Mouse (Mus musculus) ES-Bruce4 (cell line): ENCODE results near the gene Noc2l. TPM values are rescaled to one million over a fixed set of nuclear protein-coding genes. Genes with fewer than 3 reads are reported as not detected.

Experiments
- H3K27ac ChIP-seq: 2 replicates; pipeline ENCODE4 v1.5.1; 2012; ENCODE audit warnings: low read length, inconsistent platforms; ENCODE audit not compliant: insufficient read depth
- H3K27me3 ChIP-seq: 2 replicates; pipeline ENCODE4 v1.6.1; 2012; ENCODE audit warnings: mild to moderate bottlenecking, low read length, inconsistent platforms; ENCODE audit not compliant: control insufficient read depth, poor library complexity, insufficient read depth, severe bottlenecking
- H3K36me3 ChIP-seq: 2 replicates; pipeline ENCODE4 v1.6.1; 2012; ENCODE audit warnings: inconsistent platforms, mild to moderate bottlenecking, low read length, moderate library complexity; ENCODE audit not compliant: control insufficient read depth, poor library complexity, insufficient read depth, severe bottlenecking
- H3K4me1 ChIP-seq: one replicate; pipeline ENCODE4 v1.8.1; 2011; ENCODE audit warnings: low read length; ENCODE audit not compliant: control insufficient read depth, insufficient read depth
- H3K4me3 ChIP-seq: 2 replicates; pipeline ENCODE4 v1.5.1; 2011; ENCODE audit warnings: low read depth, mild to moderate bottlenecking, low read length
- H3K9ac ChIP-seq: 2 replicates; pipeline ENCODE4 v1.6.1; 2012; ENCODE audit warnings: low read depth, mild to moderate bottlenecking, inconsistent platforms; ENCODE audit not compliant: poor library complexity, severe bottlenecking
- H3K9me3 ChIP-seq: replicated peaks from 2 replicates; pipeline ENCODE4 v1.6.1; 2012; ENCODE audit warnings: mild to moderate bottlenecking, low read length, inconsistent platforms; ENCODE audit not compliant: control insufficient read depth, poor library complexity, insufficient read depth, severe bottlenecking
- CTCF ChIP-seq: IDR thresholded peaks from one replicate; pipeline ENCODE4 v1.8.1; 2011; ENCODE audit warnings: low read depth, low read length
- EP300 ChIP-seq: IDR thresholded peaks from 2 replicates; pipeline ENCODE4 v1.6.1; 2011; ENCODE audit warnings: low read depth, low read length; ENCODE audit not compliant: insufficient read depth
- POLR2A ChIP-seq: IDR thresholded peaks from one replicate; pipeline ENCODE4 v1.8.1; 2011; ENCODE audit warnings: low read length; ENCODE audit not compliant: insufficient read depth
- polyA plus RNA-seq: library from polyadenylated mRNA; stranded (reverse); fragments of >200 nt; gene quantifications from 2 replicates; pipeline ENCODE4 v1.2.4, GENCODE M21; 2011; ENCODE audit warnings: low read depth; ENCODE audit not compliant: missing spikeins, insufficient read depth, insufficient read length

Noc2l gene
- 138 and 149 TPM in 2 replicates for polyA plus RNA-seq

GRCm38 (mm10) chr4:156235808-156236533 lies at the start of gene Noc2l:
Noc2l (plus strand) TSS chr4:156236010.
- Histone ChIP-seq H3K4me3 (peak within 1 kb of the TSS; percentile 90), H3K27ac (peak within 1 kb of the TSS; percentile 93), H3K4me1 (no peaks in the 10 kb centered on the region), H3K36me3 (peaks cover 36% of the 10 kb centered on the region), H3K27me3 (no peaks in the 10 kb centered on the region), H3K9me3 (no peaks in the 10 kb centered on the region), H3K9ac (peak within 1 kb of the TSS; percentile 93)
- TF ChIP-seq POLR2A (peak; percentile 22), CTCF (no peak), EP300 (peak; percentile 64; the same call in 1 of the 2 replicates)

DNA sequence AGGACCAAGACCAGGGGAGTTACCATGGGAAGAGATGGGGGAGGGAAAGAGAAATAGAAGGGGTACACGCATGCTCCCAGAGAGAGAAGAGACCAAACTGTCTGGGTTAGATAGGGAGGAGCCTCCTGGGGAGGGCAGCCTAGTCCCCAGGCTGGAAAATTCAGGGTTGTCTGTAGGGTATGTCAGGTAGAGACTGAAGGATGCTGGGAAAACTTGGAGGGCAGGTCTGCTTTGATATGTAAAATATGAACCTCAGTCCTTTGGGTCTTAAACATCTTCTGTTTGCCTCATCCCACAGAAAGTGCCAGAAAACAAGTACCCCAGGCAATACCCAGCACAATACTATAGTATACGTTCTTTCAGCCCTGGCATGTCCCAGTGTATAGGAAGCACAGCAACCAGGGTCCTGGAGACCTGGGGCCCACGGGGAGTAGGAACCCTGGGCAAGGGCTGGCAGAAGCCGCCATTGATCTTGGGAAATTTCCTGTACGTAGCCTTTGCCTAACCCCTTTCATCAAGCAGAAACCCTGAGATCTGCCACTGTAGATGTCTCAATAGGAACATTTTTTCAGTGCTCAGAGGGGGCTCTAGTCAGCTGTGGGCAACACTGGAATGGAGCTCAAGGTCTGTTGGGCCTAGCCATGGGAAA lies 47.5 kb upstream of the Noc2l start:
- H3K27me3 ChIP-seq = no peaks in the 10 kb centered on the region
- peaks cover 31% of the 10 kb centered on the region for H3K4me1 ChIP-seq
- peaks cover 4% of the 10 kb centered on the region for H3K9me3 ChIP-seq
- TF ChIP-seq CTCF = no peak
- no peak for TF ChIP-seq EP300
- no peak for TF ChIP-seq POLR2A
- H3K4me3 ChIP-seq = no peak overlapping the region
- H3K27ac ChIP-seq = peak overlapping the region; percentile 96
- peaks cover 20% of the 10 kb centered on the region for H3K36me3 ChIP-seq
- H3K9ac ChIP-seq = no peak overlapping the region

DNA sequence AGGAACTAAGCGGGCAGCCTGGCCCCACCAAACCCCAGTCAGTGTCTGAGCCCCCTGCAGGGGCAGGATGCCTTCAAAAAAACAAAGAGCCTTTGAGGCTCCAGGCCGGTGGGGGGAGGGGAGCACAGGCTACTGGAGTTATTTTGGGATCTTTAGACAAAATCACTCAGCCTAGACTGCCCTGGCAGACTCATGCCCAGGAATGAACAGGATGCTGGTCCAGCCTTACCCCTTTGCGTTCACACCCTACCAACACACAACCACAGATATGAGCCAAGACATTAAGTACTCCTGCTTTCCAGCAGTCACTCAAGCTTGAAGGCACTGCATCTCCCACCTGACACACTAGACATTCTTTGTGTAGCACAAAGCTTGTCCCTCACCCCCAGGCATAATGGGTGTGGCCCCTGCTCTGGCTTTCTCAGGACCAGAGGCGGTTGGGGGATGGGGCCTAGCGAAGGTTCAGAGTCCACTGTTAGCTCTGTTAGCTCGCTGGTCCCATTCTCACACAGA lies 46.9 kb upstream of the Noc2l start:
- H3K9ac ChIP-seq = no peak overlapping the region
- peak; percentile 97 for TF ChIP-seq EP300
- no peak for TF ChIP-seq POLR2A
- peaks cover 36% of the 10 kb centered on the region for H3K4me1 ChIP-seq
- peak overlapping the region; percentile 96 for H3K27ac ChIP-seq
- H3K4me3 ChIP-seq = peak overlapping the region; percentile 9; the same call in 1 of the 2 replicates
- peaks cover 18% of the 10 kb centered on the region for H3K36me3 ChIP-seq
- no peaks in the 10 kb centered on the region for H3K9me3 ChIP-seq
- H3K27me3 ChIP-seq = no peaks in the 10 kb centered on the region

GRCm38 (mm10) chr4:156192421-156193199 lies 43.2 kb upstream of the Noc2l start:
- Histone ChIP-seq H3K27ac (peak overlapping the region; percentile 90), H3K36me3 (peaks cover 16% of the 10 kb centered on the region), H3K9me3 (no peaks in the 10 kb centered on the region), H3K4me3 (peak overlapping the region; percentile 10; the same call in 1 of the 2 replicates), H3K9ac (peak overlapping the region; percentile 3), H3K4me1 (peaks cover 29% of the 10 kb centered on the region), H3K27me3 (no peaks in the 10 kb centered on the region)
- TF ChIP-seq POLR2A (no peak), CTCF (no peak), EP300 (peak; percentile 91)

DNA sequence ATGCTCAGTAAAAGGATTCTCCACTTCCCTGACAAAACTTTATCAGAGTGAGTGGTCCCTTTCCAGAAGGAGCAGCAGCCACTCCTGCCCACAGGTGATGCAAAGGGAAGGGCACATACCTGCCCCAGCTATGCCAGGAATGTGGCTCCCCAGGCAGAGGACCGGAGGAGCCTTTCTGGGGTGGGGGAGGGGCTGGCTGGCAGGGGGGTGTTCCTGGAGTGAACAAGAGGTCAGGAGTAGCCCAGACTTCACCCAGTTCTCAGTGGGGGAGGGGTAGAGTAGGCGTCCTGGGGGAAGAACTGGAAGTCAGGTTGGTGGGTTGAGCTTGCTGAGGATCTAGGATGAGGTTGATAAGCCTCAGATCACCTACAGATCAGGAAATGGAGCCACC lies 42.6 kb upstream of the Noc2l start:
- no peak for TF ChIP-seq CTCF
- peak; percentile 98 for TF ChIP-seq EP300
- Histone ChIP-seq H3K4me1 (peaks cover 29% of the 10 kb centered on the region), H3K27me3 (no peaks in the 10 kb centered on the region), H3K4me3 (no peak overlapping the region), H3K36me3 (peaks cover 16% of the 10 kb centered on the region), H3K9me3 (no peaks in the 10 kb centered on the region), H3K9ac (peak overlapping the region; percentile 1; the same call in 1 of the 2 replicates), H3K27ac (peak overlapping the region; percentile 90)

GRCm38 (mm10) chr4:156193906-156194305 lies 41.9 kb upstream of the Noc2l start:
- peak overlapping the region; percentile 63 for H3K27ac ChIP-seq
- H3K36me3 ChIP-seq = peaks cover 16% of the 10 kb centered on the region
- H3K27me3 ChIP-seq = no peaks in the 10 kb centered on the region
- H3K9ac ChIP-seq = no peak overlapping the region
- no peaks in the 10 kb centered on the region for H3K9me3 ChIP-seq
- peaks cover 29% of the 10 kb centered on the region for H3K4me1 ChIP-seq
- no peak overlapping the region for H3K4me3 ChIP-seq
- no peak for TF ChIP-seq POLR2A
- TF ChIP-seq EP300 = no peak
- no peak for TF ChIP-seq CTCF
